Mouse (Mus musculus) stomach, postnatal 0 days (tissue): Measurements from ENCODE around the gene Jak1. TPM values are rescaled to one million over a fixed set of nuclear protein-coding genes. Genes with fewer than 3 reads are reported as not detected.

Experiments used
- ATAC-seq: fragments of 200-750 bp; cut with Nextera tagmentation; 2 replicates; pipeline ENCODE4 v1.8.0; 2017; ENCODE audit not compliant: low FRiP score, low TSS enrichment
- DNase-seq: peaks from one replicate; pipeline ENCODE4 v3.0.0-alpha.2; 2016; ENCODE audit warnings: low spot score
- H3K27ac ChIP-seq: fragments of 300-500 bp; sonication (generic); replicated peaks from 2 replicates; pipeline ENCODE4 v1.5.1; 2014; ENCODE audit warnings: mild to moderate bottlenecking, control low read depth
- H3K27me3 ChIP-seq: fragments of 300-500 bp; sonication (generic); 2 replicates; pipeline ENCODE4 v1.6.1; 2014; ENCODE audit warnings: low read length; ENCODE audit not compliant: control insufficient read depth, insufficient read depth
- H3K36me3 ChIP-seq: fragments of 300-500 bp; sonication (generic); 2 replicates; pipeline ENCODE4 v1.6.1; 2014; ENCODE audit warnings: low read length, mixed read lengths; ENCODE audit not compliant: control insufficient read depth, insufficient read depth
- H3K4me1 ChIP-seq: fragments of 300-500 bp; sonication (generic); replicated peaks from 2 replicates; pipeline ENCODE4 v1.6.1; 2014; ENCODE audit warnings: antibody characterized with exemption; ENCODE audit not compliant: control insufficient read depth, insufficient read depth
- H3K4me2 ChIP-seq: fragments of 300-500 bp; sonication (generic); replicated peaks from 2 replicates; pipeline ENCODE4 v1.6.1; 2014; ENCODE audit warnings: low read depth, mild to moderate bottlenecking, control low read depth, moderate library complexity
- H3K4me3 ChIP-seq: fragments of 300-500 bp; sonication (generic); 2 replicates; pipeline ENCODE4 v1.5.1; 2014; ENCODE audit warnings: low read depth, low read length, control low read depth
- H3K9ac ChIP-seq: fragments of 300-500 bp; sonication (generic); 2 replicates; pipeline ENCODE4 v1.6.1; 2014; ENCODE audit warnings: mild to moderate bottlenecking, low read length, control low read depth, mixed read lengths
- H3K9me3 ChIP-seq: fragments of 300-500 bp; sonication (generic); 2 replicates; pipeline ENCODE4 v1.6.1; 2016; ENCODE audit warnings: low read length; ENCODE audit not compliant: control insufficient read depth
- CTCF ChIP-seq: IDR thresholded peaks from 2 replicates; pipeline ENCODE4 v1.5.1; 2016; ENCODE audit warnings: antibody characterized with exemption, low read depth, mild to moderate bottlenecking, moderate library complexity
- EP300 ChIP-seq: optimal IDR thresholded peaks from 2 replicates; pipeline ENCODE3; 2016; ENCODE audit warnings: antibody characterized with exemption
- WGBS: fragments of 180-500 bp; shearing (Covaris S2); extraction: QIAGEN DNeasy Blood & Tissue Kit; methylation state at CpG from one replicate; pipeline ENCODE4 v1.1.7; 2014; 5-methylcytosine and 5-hydroxymethylcytosine counted together
- polyA plus RNA-seq: library from polyadenylated mRNA; unstranded; fragments of >200 nt; fragmentation: Nextera tagmentation; extraction: Ambion mirVana; gene quantifications from 2 replicates; pipeline ENCODE4 v1.2.1, GENCODE M21; 2015

The Jak1 gene
- polyA plus RNA-seq, 1 experiment from 2014 or later: 34.1 TPM

DNA sequence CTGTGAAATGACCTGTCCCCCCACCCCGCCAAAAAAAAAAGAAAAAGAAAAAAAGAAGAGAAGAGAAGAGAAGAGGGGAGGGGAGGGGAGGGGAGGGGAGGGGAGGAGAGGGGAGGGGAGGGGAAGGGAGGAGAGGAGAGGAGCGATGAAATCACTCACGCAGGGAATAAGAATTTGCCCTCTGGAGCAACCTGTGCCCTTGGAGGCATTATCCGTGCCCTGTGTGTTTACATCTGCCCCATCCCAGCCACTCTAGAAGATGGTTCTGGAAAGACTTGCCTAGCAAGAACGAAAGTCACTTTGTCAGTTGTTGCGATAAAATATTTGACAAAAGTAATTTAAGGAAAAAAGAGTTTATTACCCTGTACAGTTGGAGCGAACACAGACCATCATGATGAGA lies 441 bp upstream of the Jak1 start:
- 22% methylated on average over 6 of the region's 7 CpGs for WGBS
- Histone ChIP-seq H3K27ac (no peak overlapping the region), H3K9me3 (no peaks in the 10 kb centered on the region), H3K36me3 (no peaks in the 10 kb centered on the region), H3K4me1 (no peaks in the 10 kb centered on the region), H3K4me3 (peak overlapping the region; percentile 99; the same call in 1 of the 2 replicates), H3K4me2 (peak overlapping the region; percentile 87), H3K27me3 (no peaks in the 10 kb centered on the region), H3K9ac (no peak overlapping the region)
- TF ChIP-seq CTCF (no peak), EP300 (no peak)
- DNase-seq: no peak
- no peak for ATAC-seq

- TF ChIP-seq CTCF (no peak), EP300 (no peak)
- H3K4me2 ChIP-seq: peak overlapping the region; percentile 87
- DNase-seq (peak; percentile 35), ATAC-seq (peak; percentile 6)
- peak overlapping the region; percentile 99 for H3K4me3 ChIP-seq
- no peaks in the 10 kb centered on the region for H3K4me1 ChIP-seq
- peak overlapping the region; percentile 96 for H3K9ac ChIP-seq
- H3K9me3 ChIP-seq: no peaks in the 10 kb centered on the region
- 8% methylated on average over 26 of the region's 26 CpGs for WGBS
- H3K27ac ChIP-seq: peak overlapping the region; percentile 95
- no peaks in the 10 kb centered on the region for H3K36me3 ChIP-seq
- no peaks in the 10 kb centered on the region for H3K27me3 ChIP-seq
These were observed 928 bp downstream of the Jak1 start for GRCm38 (mm10) chr4:101263968-101264740.

- H3K4me2 ChIP-seq: no peak overlapping the region
- ATAC-seq (no peak), DNase-seq (no peak)
- no peaks in the 10 kb centered on the region for H3K27me3 ChIP-seq
- H3K4me1 ChIP-seq: no peaks in the 10 kb centered on the region
- 77% methylated on average over 5 of the region's 5 CpGs for WGBS
- H3K9me3 ChIP-seq: no peaks in the 10 kb centered on the region
- no peak overlapping the region for H3K9ac ChIP-seq
- no peak overlapping the region for H3K27ac ChIP-seq
- no peak overlapping the region for H3K4me3 ChIP-seq
- no peak for TF ChIP-seq CTCF
- no peak for TF ChIP-seq EP300
- no peaks in the 10 kb centered on the region for H3K36me3 ChIP-seq
These were observed 3.5 kb downstream of the Jak1 start for GRCm38 (mm10) chr4:101261596-101261995.

- TF ChIP-seq EP300 (no peak), CTCF (no peak)
- H3K4me2 ChIP-seq: no peak overlapping the region
- ATAC-seq (no peak), DNase-seq (no peak)
- no peak overlapping the region for H3K9ac ChIP-seq
- no peak overlapping the region for H3K4me3 ChIP-seq
- no peaks in the 10 kb centered on the region for H3K27me3 ChIP-seq
- no peaks in the 10 kb centered on the region for H3K36me3 ChIP-seq
- H3K27ac ChIP-seq: no peak overlapping the region
- 89% methylated on average over 8 of the region's 8 CpGs for WGBS
- no peaks in the 10 kb centered on the region for H3K4me1 ChIP-seq
- no peaks in the 10 kb centered on the region for H3K9me3 ChIP-seq
These were observed 4.3 kb downstream of the Jak1 start for GRCm38 (mm10) chr4:101260744-101261291.

DNA sequence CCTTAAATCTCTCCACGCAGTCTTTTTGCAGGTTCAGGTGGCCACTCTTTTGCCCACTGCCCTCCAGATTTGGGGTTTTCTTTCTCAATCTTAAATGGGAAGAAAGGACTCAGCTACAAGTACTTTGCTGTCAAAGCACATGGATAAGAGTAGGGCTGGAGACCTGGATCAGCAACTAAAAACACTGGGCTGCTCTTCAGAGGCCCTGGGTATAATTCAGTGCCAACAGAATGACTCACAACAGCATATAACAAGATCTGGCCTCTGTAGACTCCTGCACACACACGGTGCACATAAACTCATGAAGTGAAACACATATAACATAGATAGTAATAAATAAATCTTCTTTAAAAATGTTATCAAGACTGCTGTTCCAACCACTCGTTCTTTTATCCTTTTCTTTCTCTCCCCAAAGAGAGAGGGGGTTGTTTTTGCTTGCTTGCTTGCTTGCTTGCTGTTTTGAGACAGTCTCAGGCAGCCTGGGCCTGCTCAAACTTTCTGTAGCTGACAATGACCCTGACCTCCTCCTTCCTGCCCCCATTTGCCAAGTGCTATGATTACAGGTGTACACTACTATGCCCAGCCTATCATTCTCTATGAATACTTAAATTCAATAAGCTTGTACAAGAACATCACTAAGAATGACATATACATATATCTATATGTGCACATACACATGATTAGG lies 8.4 kb downstream of the Jak1 start:
- no peaks in the 10 kb centered on the region for H3K27me3 ChIP-seq
- no peaks in the 10 kb centered on the region for H3K9me3 ChIP-seq
- no peak overlapping the region for H3K9ac ChIP-seq
- DNase-seq: no peak
- 51% methylated on average over 3 of the region's 3 CpGs for WGBS
- no peak overlapping the region for H3K27ac ChIP-seq
- H3K36me3 ChIP-seq: no peaks in the 10 kb centered on the region
- 0 out of 2 replicates have a peak, but pooled peaks cover 5% of the 10 kb centered on the region for H3K4me1 ChIP-seq
- H3K4me2 ChIP-seq: no peak overlapping the region
- no peak for ATAC-seq
- TF ChIP-seq CTCF: no peak
- TF ChIP-seq EP300: no peak
- no peak overlapping the region for H3K4me3 ChIP-seq
